Mouse (Mus musculus) bone marrow macrophage, adult 2 months (primary cell): Measurements from ENCODE around the gene Cd300c.

ENCODE experiments used
- CTCF ChIP-seq: IDR thresholded peaks from 2 replicates; pipeline ENCODE4 v1.5.1; 2012; ENCODE audit warnings: low read depth, mild to moderate bottlenecking, low read length, moderate library complexity
- POLR2A ChIP-seq: IDR thresholded peaks from 2 replicates; pipeline ENCODE4 v1.6.1; 2012; ENCODE audit warnings: mild to moderate bottlenecking, low read depth, low read length, borderline replicate concordance

GRCm38 (mm10) chr11:114917120-114917519, 51.8 kb downstream of the Cd300c start:
- TF ChIP-seq POLR2A = no peak
- TF ChIP-seq CTCF = no peak
